Mouse (Mus musculus): ENCODE results near the gene Sec1. TPM values are rescaled to one million over a fixed set of nuclear protein-coding genes. Genes with fewer than 3 reads are reported as not detected.

The Sec1 gene
- polyA plus RNA-seq (2016; fragmentation: Nextera tagmentation; extraction: Ambion mirVana), result 0.40 and 0.74 TPM in 2 replicates

DNA sequence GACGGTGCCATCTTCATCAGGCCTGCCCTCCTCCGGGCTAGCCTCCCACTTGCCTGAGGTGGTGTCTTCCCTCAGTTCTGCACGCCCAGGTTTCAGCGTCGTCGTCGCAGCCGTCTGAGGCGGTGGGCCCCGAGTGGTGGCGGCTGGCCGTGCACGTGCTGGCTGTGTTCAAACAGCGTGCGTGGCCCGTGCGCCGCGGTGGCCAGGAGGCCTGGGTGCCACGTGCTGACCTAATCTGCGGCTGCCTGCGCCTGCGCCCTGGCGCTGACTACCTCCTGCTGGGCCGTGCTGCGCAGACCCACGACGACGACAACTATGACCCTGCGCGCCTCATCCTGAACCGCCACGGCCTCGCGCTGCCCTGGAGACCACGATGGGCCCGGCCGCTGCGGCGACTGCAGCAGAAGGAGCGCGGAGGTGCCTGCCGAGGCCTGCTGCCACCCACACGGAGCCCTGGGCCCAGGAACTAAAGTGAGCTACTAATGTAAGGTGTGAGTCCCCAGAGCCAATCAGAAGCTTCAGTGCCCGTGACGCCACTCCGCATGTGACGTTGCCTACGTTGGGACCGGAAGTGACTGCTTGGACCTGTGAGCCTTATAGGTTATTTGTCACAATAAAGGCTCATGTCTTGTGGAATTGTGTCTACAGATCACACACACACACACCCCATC, at the start of gene Sec1:
Sec1 (minus strand) TSS at position 482 of the 671 bp plus-strand sequence.
- H3K4me3 ChIP-seq (replicated peaks), result no peak within 1 kb of the TSS
- H3K27me3 ChIP-seq, result peaks cover 14% of the 10 kb centered on the region
- no peak for ATAC-seq (ENCODE audit: insufficient number of reproducible peaks, insufficient read depth, low FRiP score, low TSS enrichment, low read depth)
- no peaks in the 10 kb centered on the region for H3K9me3 ChIP-seq
- peak within 1 kb of the TSS; percentile 80 for H3K27ac ChIP-seq
- 90% methylated on average over 50 of the region's 50 CpGs for WGBS
- no peak within 1 kb of the TSS for H3K9ac ChIP-seq (replicated peaks)
- no peak within 1 kb of the TSS for H3K4me2 ChIP-seq
- peaks cover 19% of the 10 kb centered on the region; the same call in 1 of the 2 replicates for H3K4me1 ChIP-seq (replicated peaks)
- no peaks in the 10 kb centered on the region for H3K36me3 ChIP-seq

DNA sequence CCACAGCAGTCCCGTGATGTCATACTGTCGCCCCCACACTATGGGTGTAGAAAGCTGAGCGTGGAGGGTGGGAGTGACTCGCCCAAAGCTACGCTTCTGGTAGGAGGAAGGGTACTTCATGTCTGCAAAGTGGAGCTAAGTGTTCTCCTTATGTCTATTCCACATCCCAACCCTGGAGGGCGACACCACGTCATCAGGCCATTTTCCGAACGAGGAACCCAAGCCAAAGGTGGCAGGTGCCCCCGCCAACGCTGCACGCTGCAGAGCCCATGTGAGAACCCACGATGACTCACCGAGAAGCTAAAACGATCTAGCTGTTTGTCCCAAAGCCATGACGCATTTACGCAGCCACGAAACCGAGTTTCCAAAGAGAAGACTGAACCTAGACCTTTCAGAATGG, 48.1 kb upstream of the Sec1 start:
- Histone ChIP-seq H3K4me2 (peak overlapping the region; percentile 47), H3K4me3 (replicated peaks) (peak overlapping the region; percentile 26), H3K36me3 (no peaks in the 10 kb centered on the region), H3K27me3 (no peaks in the 10 kb centered on the region), H3K27ac (no peak overlapping the region), H3K4me1 (replicated peaks) (0 out of 2 replicates have a peak, but pooled peaks cover 4% of the 10 kb centered on the region), H3K9me3 (0 out of 2 replicates have a peak, but pooled peaks cover 6% of the 10 kb centered on the region), H3K9ac (replicated peaks) (0 out of 2 replicates have a peak overlapping the region, but pooled peaks have one; percentile 28)
- 31% methylated on average over 19 of the region's 19 CpGs for WGBS
- ATAC-seq (ENCODE audit: insufficient number of reproducible peaks, insufficient read depth, low FRiP score, low TSS enrichment, low read depth), result no peak

DNA sequence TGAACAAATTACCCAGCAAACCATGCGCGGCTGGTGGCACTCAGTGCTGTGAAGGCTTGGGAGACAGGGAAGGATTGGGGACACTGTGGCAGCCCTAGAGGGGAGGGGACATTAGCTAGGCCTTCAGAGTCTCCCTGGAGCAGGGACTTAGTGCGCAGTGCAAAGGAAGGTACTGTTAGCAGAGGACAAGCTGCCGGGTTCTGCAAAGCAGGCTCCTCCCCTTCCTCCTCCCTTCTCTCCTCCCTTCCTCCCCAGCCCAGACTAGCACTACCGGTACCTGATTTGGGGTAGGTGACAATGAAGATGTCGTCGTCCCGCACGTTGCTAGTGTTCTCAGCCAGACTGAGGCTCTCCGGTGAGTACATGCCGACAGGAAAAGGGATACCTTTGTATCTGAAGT, 47.6 kb upstream of the Sec1 start:
- no peaks in the 10 kb centered on the region for H3K36me3 ChIP-seq
- H3K4me2 ChIP-seq, result peak overlapping the region; percentile 47
- no peak overlapping the region for H3K27ac ChIP-seq
- 31% methylated on average over 11 of the region's 11 CpGs for WGBS
- H3K9me3 ChIP-seq, result 0 out of 2 replicates have a peak, but pooled peaks cover 3% of the 10 kb centered on the region
- H3K9ac ChIP-seq (replicated peaks), result 0 out of 2 replicates have a peak overlapping the region, but pooled peaks have one; percentile 28
- no peaks in the 10 kb centered on the region for H3K27me3 ChIP-seq
- 0 out of 2 replicates have a peak, but pooled peaks cover 4% of the 10 kb centered on the region for H3K4me1 ChIP-seq (replicated peaks)
- 0 out of 2 replicates have a peak, but pooled peaks have one; percentile 33 for ATAC-seq (ENCODE audit: insufficient number of reproducible peaks, insufficient read depth, low FRiP score, low TSS enrichment, low read depth)
- peak overlapping the region; percentile 26 for H3K4me3 ChIP-seq (replicated peaks)

DNA sequence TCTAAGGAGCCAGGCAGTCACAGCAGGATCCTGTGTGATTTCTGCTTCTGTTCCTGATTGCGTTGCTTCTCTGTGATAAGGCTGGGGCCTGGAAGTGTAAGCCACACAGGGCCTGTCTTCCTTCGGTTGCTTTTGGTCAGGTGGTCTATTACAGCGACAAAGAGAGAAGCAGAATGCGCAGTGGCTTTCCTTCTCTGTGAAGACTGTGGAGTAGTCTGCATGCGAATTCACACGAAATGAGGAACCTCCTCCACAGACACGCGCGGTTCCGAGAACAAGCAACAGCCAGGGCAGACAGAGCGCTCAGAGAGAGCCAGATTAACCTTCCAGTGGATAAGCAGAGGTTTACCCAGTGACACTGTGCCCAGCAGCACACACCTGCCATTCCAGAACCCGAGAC, 47.1 kb upstream of the Sec1 start:
- no peak overlapping the region for H3K9ac ChIP-seq (replicated peaks)
- H3K4me2 ChIP-seq, result no peak overlapping the region

DNA sequence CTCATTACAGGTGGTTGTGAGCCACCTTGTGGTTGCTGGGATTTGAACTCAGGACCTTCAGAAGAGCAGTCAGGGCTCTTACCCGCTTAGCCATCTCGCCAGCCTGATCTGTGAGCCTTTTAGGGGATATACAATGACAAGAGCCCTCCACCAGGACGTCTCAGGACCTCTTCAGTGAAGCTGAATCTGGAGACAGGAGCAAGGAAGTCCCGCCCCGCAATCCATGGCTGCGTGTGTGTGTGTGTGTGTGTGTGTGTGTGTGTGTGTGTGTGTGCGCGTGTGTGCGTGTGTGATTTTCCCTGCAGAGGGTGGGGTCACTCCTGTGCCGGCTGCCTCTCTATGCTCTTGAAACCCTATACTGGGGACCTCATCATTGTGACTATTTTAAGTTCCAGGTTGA, 45.6 kb upstream of the Sec1 start:
- Histone ChIP-seq H3K36me3 (no peaks in the 10 kb centered on the region), H3K27ac (no peak overlapping the region), H3K9me3 (no peaks in the 10 kb centered on the region), H3K4me2 (no peak overlapping the region), H3K4me3 (replicated peaks) (no peak overlapping the region), H3K27me3 (no peaks in the 10 kb centered on the region), H3K4me1 (replicated peaks) (0 out of 2 replicates have a peak, but pooled peaks cover 4% of the 10 kb centered on the region), H3K9ac (replicated peaks) (no peak overlapping the region)
- WGBS, result 76% methylated on average over 10 of the region's 10 CpGs
- no peak for ATAC-seq (ENCODE audit: insufficient number of reproducible peaks, insufficient read depth, low FRiP score, low TSS enrichment, low read depth)

More for the DNA sequence above, 47.1 kb upstream of the Sec1 start:
- WGBS, result 85% methylated on average over 12 of the region's 12 CpGs
- Histone ChIP-seq H3K4me3 (replicated peaks) (no peak overlapping the region), H3K36me3 (no peaks in the 10 kb centered on the region), H3K4me1 (replicated peaks) (0 out of 2 replicates have a peak, but pooled peaks cover 4% of the 10 kb centered on the region), H3K27ac (no peak overlapping the region), H3K9me3 (no peaks in the 10 kb centered on the region), H3K27me3 (no peaks in the 10 kb centered on the region)
- no peak for ATAC-seq (ENCODE audit: insufficient number of reproducible peaks, insufficient read depth, low FRiP score, low TSS enrichment, low read depth)

DNA sequence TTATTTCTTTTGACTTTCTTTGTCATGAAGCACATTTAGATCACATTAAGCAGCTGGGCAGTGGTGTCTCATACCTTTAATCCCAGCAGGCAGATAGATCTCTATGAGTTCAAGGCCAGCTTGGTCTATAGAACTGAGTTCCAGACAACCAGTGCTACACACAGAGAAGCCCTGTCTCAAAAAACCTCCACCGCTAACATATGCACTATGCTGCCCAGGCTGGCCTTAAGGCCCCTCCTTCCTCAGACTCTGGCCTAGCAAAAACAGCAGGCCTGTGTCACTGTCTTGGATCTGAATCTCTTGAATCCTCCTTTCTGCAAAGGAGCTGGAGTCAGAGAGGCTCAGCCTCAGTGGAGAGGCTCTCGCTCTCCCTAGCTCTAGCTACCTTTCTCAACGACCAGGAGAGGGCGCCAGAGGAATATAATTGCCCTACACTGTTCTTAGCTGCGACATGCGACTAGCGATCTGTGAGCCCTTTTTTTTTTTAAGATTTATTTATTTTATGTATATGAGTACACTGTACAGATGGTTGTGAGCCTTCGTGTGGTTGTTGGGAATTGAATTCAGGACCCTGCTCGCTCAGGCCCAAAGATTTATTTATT, 45.1 kb upstream of the Sec1 start:
- H3K9me3 ChIP-seq, result no peaks in the 10 kb centered on the region
- no peaks in the 10 kb centered on the region for H3K27me3 ChIP-seq
- H3K36me3 ChIP-seq, result no peaks in the 10 kb centered on the region
- H3K4me3 ChIP-seq (replicated peaks), result no peak overlapping the region
- WGBS, result 7% methylated on average over 9 of the region's 9 CpGs
- H3K4me1 ChIP-seq (replicated peaks), result 0 out of 2 replicates have a peak, but pooled peaks cover 4% of the 10 kb centered on the region
- H3K27ac ChIP-seq, result no peak overlapping the region
- peak; percentile 81; the same call in 1 of the 2 replicates for ATAC-seq (ENCODE audit: insufficient number of reproducible peaks, insufficient read depth, low FRiP score, low TSS enrichment, low read depth)
- H3K4me2 ChIP-seq, result no peak overlapping the region
- H3K9ac ChIP-seq (replicated peaks), result no peak overlapping the region

DNA sequence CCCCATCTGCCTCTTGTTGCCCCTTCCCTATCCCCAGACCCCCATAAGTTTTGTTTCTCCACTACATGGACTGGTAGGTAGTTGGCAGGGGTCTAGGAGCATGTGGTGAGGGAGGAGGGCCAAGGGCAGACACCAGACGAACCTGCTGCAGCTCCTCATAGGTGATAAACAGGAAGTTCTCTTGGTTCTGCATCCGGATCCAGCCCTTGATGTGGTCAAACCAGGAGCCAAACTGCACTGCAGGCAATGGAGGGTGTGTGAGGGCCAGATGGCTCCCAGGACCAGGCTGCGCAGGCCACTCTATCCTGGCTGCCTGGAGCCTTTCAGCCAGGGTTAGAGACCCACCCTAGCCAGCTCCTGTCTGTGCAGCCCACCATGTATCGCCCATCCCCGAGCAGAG, 39.3 kb upstream of the Sec1 start:
- 72% methylated on average over 5 of the region's 5 CpGs for WGBS
- H3K9ac ChIP-seq (replicated peaks), result no peak overlapping the region
- no peaks in the 10 kb centered on the region for H3K27me3 ChIP-seq
- no peak overlapping the region for H3K4me2 ChIP-seq
- ATAC-seq (ENCODE audit: insufficient number of reproducible peaks, insufficient read depth, low FRiP score, low TSS enrichment, low read depth), result no peak
- no peaks in the 10 kb centered on the region for H3K9me3 ChIP-seq
- peaks cover 13% of the 10 kb centered on the region for H3K4me1 ChIP-seq (replicated peaks)
- no peak overlapping the region for H3K4me3 ChIP-seq (replicated peaks)
- no peak overlapping the region for H3K27ac ChIP-seq
- peaks cover 15% of the 10 kb centered on the region for H3K36me3 ChIP-seq

DNA sequence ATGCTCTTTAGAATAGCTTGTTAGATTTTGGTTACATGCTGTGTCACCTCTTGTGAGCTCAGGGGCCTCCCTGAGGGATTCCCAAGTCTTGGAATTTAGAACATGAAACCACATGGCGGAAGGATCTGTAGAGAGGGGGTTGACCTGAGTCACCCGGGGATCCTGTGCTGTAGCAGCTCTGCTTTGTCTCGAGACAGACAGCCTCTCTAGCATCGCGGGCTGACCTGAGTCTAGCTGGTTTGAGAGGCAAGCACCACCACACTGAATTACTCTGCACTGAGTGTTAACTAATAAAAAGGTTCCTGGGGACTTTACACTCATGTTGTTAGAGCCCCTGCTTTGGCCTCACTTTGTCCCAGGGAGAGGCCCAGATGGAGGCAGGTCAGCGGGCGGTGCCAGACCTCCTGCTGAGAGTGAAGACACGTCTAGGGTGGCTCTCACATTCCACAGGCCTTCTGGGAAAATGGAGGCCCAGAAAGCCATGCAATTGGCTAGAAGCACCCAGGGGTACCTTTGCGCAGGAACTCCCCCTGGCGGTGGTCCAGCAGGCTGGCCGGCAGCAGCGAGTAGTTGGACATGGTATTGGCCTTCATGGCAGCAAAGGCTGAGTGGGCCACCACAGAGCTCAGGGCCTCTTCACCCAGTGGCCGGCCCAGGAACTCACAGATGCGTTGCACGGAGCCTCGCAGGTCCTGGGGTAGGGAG, 36.7 kb upstream of the Sec1 start:
- WGBS, result 11% methylated on average over 16 of the region's 16 CpGs
- ATAC-seq (ENCODE audit: insufficient number of reproducible peaks, insufficient read depth, low FRiP score, low TSS enrichment, low read depth), result peak; percentile 22

DNA sequence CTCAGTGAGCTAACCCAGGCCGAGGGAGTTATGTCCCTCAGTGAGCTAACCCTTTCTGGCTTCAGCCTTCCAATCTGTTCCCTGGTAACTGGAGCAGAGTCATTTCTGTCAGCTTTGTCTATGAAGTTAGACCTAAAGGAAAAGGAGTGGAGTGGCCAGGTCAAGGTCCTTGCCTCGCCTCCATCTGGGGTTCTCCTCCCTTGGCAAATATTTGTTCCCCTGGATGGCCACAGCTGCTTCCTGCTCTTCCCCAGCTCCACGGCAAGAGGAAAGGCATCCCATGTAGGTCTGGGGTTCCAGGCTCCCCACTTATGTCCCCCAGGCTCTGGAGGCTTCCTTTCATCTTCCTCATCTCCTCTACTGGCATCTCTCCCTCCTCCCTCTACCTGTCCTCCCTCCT, 33.4 kb upstream of the Sec1 start:
- peaks cover 67% of the 10 kb centered on the region for H3K36me3 ChIP-seq
- no peak for ATAC-seq (ENCODE audit: insufficient number of reproducible peaks, insufficient read depth, low FRiP score, low TSS enrichment, low read depth)
- no peak overlapping the region for H3K4me3 ChIP-seq (replicated peaks)
- no peak overlapping the region for H3K9ac ChIP-seq (replicated peaks)
- WGBS, result 87% methylated on average over 3 of the region's 3 CpGs
- H3K4me2 ChIP-seq, result no peak overlapping the region
- H3K27ac ChIP-seq, result no peak overlapping the region
- H3K4me1 ChIP-seq (replicated peaks), result peaks cover 13% of the 10 kb centered on the region
- no peaks in the 10 kb centered on the region for H3K9me3 ChIP-seq
- no peaks in the 10 kb centered on the region for H3K27me3 ChIP-seq

More for the DNA sequence above, 36.7 kb upstream of the Sec1 start:
- Histone ChIP-seq H3K4me1 (replicated peaks) (peaks cover 13% of the 10 kb centered on the region), H3K4me2 (no peak overlapping the region), H3K27ac (peak overlapping the region; percentile 67), H3K9ac (replicated peaks) (no peak overlapping the region), H3K4me3 (replicated peaks) (peak overlapping the region; percentile 4; the same call in 1 of the 2 replicates), H3K36me3 (peaks cover 35% of the 10 kb centered on the region), H3K27me3 (no peaks in the 10 kb centered on the region), H3K9me3 (no peaks in the 10 kb centered on the region)

DNA sequence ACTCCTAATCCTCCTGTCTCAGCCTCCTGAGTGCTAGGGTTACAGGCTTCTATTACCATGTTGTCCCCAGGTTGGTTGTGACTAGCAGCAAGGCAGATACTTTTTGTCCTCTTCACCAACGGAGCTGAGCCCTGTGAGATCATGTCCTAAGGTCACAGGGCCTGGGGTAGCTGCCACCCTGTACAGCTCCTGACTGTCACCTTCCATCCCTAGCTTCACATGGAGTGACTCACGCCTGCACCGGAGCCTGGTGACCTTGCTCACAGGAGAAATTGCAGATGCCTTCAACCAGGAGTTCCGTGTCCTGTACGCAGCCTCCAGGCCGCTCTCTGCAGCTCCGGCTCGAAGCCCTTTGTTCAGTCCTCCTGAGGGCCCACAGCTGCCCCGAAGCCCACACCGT, 32.2 kb upstream of the Sec1 start:
- H3K4me3 ChIP-seq (replicated peaks), result no peak overlapping the region
- 92% methylated on average over 10 of the region's 10 CpGs for WGBS
- H3K4me1 ChIP-seq (replicated peaks), result peaks cover 13% of the 10 kb centered on the region
- no peak overlapping the region for H3K4me2 ChIP-seq
- H3K9ac ChIP-seq (replicated peaks), result 0 out of 2 replicates have a peak overlapping the region, but pooled peaks have one; percentile 27
- no peaks in the 10 kb centered on the region for H3K27me3 ChIP-seq
- no peak for ATAC-seq (ENCODE audit: insufficient number of reproducible peaks, insufficient read depth, low FRiP score, low TSS enrichment, low read depth)
- peaks cover 79% of the 10 kb centered on the region for H3K36me3 ChIP-seq
- H3K27ac ChIP-seq, result no peak overlapping the region
- H3K9me3 ChIP-seq, result no peaks in the 10 kb centered on the region

DNA sequence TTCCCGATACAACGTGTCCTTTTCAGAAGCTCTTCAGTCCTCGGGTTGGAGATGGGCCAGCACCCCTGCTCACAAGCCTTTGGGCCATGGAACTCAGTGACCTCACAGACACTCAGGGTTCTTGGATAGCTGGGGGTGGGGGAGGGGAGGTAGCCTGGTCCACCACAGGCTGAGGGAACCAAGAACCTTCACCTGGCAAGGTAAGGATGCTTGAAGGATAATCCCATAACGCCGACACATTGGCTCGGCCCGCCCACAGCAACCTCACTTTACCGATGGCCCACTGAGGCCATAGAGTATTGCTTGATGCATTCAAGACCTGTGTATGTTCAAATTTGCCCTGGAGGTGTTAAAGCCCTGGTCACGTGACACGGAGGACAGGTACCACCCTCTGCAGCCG, 31.5 kb upstream of the Sec1 start, which contains the start of gene Spaca4:
Spaca4 (minus strand) TSS at position 101 of the 400 bp plus-strand sequence.
- Histone ChIP-seq H3K27ac (no peak within 1 kb of the TSS), H3K9ac (replicated peaks) (0 out of 2 replicates have a peak within 1 kb of the TSS, but pooled peaks have one; percentile 27), H3K4me3 (replicated peaks) (no peak within 1 kb of the TSS), H3K27me3 (no peaks in the 10 kb centered on the region), H3K4me1 (replicated peaks) (peaks cover 9% of the 10 kb centered on the region), H3K9me3 (no peaks in the 10 kb centered on the region), H3K4me2 (no peak within 1 kb of the TSS), H3K36me3 (peaks cover 86% of the 10 kb centered on the region)
- 97% methylated on average over 11 of the region's 11 CpGs for WGBS
- no peak for ATAC-seq (ENCODE audit: insufficient number of reproducible peaks, insufficient read depth, low FRiP score, low TSS enrichment, low read depth)

All from limb, embryonic 12.5 days (tissue).